Mouse (Mus musculus): Measurements from ENCODE around the gene Mpc2. TPM values are rescaled to one million over a fixed set of nuclear protein-coding genes. Genes with fewer than 3 reads are reported as not detected.

The Mpc2 gene
- 38.7 TPM for total RNA-seq (2023)

GRCm38 (mm10) chr1:165460360-165460800, at the start of gene Mpc2, which contains the start of gene Dcaf6:
Gene Mpc2 (plus strand): TSS chr1:165460637.
Gene Dcaf6 (minus strand): TSS chr1:165460475.

GRCm38 (mm10) chr1:165484688-165485233, 24.3 kb downstream of the Mpc2 start, which contains the start of gene Adcy10:
Gene Adcy10 (plus strand): TSS chr1:165485183.

Other genes with a start within 250 kb of the Mpc2 start
- gene Tiprl, start 223.6 kb upstream of the Mpc2 start, total RNA-seq (2023) = 191 TPM
- gene Gpr161, start 164.8 kb upstream of the Mpc2 start, total RNA-seq (2023) = 0.09 TPM
- 36.1 TPM for gene Dcaf6, start 162 bp upstream of the Mpc2 start, total RNA-seq (2023)
- gene Adcy10, start 24.5 kb downstream of the Mpc2 start, total RNA-seq (2023) = not detected
- 2.0 TPM for gene Mpzl1, start 173.9 kb downstream of the Mpc2 start, total RNA-seq (2023)
- gene Rcsd1, start 249.1 kb downstream of the Mpc2 start, total RNA-seq (2023) = 171 TPM

All from CD4-positive naive resting alpha-beta T cell, adult 76 days (primary cell).